Mouse (Mus musculus) adipocyte (in vitro differentiated cells): ENCODE results near the gene Msl1.
A peak's percentile ranks its signal among the peaks of the same experiment; 100 is the strongest.

Experiments used
- DNase-seq: peaks from one replicate; pipeline ENCODE4 v3.0.0-alpha.2; 2016; ENCODE audit warnings: low spot score

The Msl1 gene

GRCm38 (mm10) chr11:98795015-98795713, at the start of gene Msl1:
TSS of gene Msl1 (plus strand) at chr11:98795516.
- peak; percentile 88 for DNase-seq

- no peak for DNase-seq
These were observed 49.1 kb upstream of the Msl1 start for GRCm38 (mm10) chr11:98745932-98746853.

GRCm38 (mm10) chr11:98746855-98747693, 48.2 kb upstream of the Msl1 start:
- DNase-seq = peak; percentile 74

- DNase-seq = no peak
These were observed 47.4 kb upstream of the Msl1 start for GRCm38 (mm10) chr11:98747804-98748505.

GRCm38 (mm10) chr11:98748506-98749416, 46.6 kb upstream of the Msl1 start:
- no peak for DNase-seq

GRCm38 (mm10) chr11:98749716-98750115, 45.6 kb upstream of the Msl1 start:
- DNase-seq = no peak

GRCm38 (mm10) chr11:98750351-98751201, 44.7 kb upstream of the Msl1 start:
- peak; percentile 92 for DNase-seq

- DNase-seq = no peak
These were observed 44.0 kb upstream of the Msl1 start for GRCm38 (mm10) chr11:98751221-98751782.

GRCm38 (mm10) chr11:98752562-98753140, 42.7 kb upstream of the Msl1 start:
- no peak for DNase-seq

GRCm38 (mm10) chr11:98753264-98753663, 42.1 kb upstream of the Msl1 start:
- no peak for DNase-seq

- no peak for DNase-seq
These were observed 41.1 kb upstream of the Msl1 start for GRCm38 (mm10) chr11:98754151-98754620.

GRCm38 (mm10) chr11:98754621-98755181, 40.6 kb upstream of the Msl1 start:
- peak; percentile 80 for DNase-seq

GRCm38 (mm10) chr11:98755726-98756380, 39.5 kb upstream of the Msl1 start:
- no peak for DNase-seq

GRCm38 (mm10) chr11:98756711-98757110, 38.6 kb upstream of the Msl1 start:
- DNase-seq = no peak

- DNase-seq = no peak
These were observed 33.4 kb upstream of the Msl1 start for GRCm38 (mm10) chr11:98761939-98762338.

GRCm38 (mm10) chr11:98762756-98763501, 32.4 kb upstream of the Msl1 start:
- DNase-seq = no peak

- no peak for DNase-seq
These were observed 31.8 kb upstream of the Msl1 start for GRCm38 (mm10) chr11:98763502-98763861.
